Mouse (Mus musculus): ENCODE data around the gene Paf1.

DNA sequence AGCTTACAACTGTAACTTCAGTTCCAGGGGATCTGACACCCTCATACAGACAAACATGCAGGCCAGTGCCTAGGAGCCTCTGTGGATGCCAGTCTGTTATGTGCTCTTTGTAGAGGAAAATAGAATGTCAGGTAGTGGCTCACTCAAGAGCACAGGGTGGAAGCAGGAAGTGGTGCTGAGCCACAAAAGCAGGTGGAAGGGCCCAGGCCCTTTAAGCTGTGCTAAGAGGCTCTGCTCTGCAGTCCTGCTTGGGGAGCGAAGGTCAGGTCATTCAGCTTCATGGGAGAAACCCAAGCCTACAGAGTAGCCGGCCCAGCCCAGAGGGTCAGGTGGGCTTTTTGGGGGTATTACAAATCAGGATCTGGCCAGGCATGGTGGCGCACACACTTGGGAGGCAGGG, 37.5 kb upstream of the Paf1 start:
- TF ChIP-seq POLR2A (IDR thresholded peaks at IDR 0.05; ENCODE audit: borderline replicate concordance, extremely low read depth, low read depth, low read length): no peak
- TF ChIP-seq CTCF (IDR thresholded peaks at IDR 0.05; ENCODE audit: insufficient read depth, low read length): no peak

All from lung, adult 2 months (tissue).